Mouse (Mus musculus): Measurements from ENCODE around the gene Nap1l3. TPM values are rescaled to one million over a fixed set of nuclear protein-coding genes. Genes with fewer than 3 reads are reported as not detected.
A peak's percentile ranks its signal among the peaks of the same experiment; 100 is the strongest.

Gene Nap1l3
- polyA plus RNA-seq (2015; fragmentation: Nextera tagmentation; extraction: Ambion mirVana) = 24.2 and 29.0 TPM in 2 replicates

DNA sequence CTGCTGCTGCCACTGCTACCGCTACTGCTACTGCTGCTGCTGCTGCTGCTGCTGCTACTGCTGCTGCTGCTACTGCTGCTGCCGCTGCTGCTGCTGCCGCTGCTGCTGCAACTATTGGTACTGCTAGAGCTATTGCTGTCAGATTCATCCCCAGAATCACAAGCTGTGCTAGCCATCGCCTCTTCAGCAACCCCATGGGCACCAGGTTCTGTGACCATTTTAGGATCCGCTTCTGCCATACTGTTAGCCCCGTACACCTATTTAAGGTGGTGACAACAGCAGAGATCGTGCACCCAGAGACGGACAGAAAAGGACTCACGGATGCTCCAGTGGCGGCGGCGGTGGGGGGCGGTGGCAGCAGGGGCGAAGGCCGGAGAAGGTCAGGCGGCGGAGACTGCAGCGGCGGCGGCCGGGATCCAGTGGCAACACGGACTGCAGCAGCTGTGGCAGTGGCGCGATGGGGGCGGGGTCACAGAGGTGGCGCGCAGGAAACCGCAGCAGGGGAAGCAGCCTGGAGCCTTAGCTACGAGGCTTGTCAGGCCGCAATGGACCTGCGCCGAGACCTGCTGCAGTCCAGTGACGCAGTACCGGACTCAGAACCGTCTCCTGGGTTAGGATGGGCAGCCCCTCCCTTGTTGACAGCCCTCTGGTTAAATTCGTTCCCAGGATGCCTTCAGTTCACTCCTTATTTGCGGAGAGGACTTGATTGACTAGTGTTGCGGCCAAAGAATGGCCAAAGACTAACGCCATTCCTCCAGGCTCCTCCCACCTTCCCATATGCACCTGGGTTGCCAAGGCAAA, at the start of gene Nap1l3:
Gene Nap1l3, minus strand, starts transcription at position 621 of the 801 bp plus-strand sequence.
- WGBS = 14% methylated on average over 39 of the region's 39 CpGs
- Histone ChIP-seq H3K9me3 (no peaks in the 10 kb centered on the region), H3K4me2 (replicated peaks) (peak within 1 kb of the TSS; percentile 47), H3K9ac (replicated peaks) (peak within 1 kb of the TSS; percentile 58), H3K4me3 (peak within 1 kb of the TSS; percentile 62), H3K27me3 (no peaks in the 10 kb centered on the region), H3K4me1 (no peaks in the 10 kb centered on the region), H3K36me3 (no peaks in the 10 kb centered on the region), H3K27ac (replicated peaks) (peak within 1 kb of the TSS; percentile 77)
- ATAC-seq (replicated peaks) = peak; percentile 98

DNA sequence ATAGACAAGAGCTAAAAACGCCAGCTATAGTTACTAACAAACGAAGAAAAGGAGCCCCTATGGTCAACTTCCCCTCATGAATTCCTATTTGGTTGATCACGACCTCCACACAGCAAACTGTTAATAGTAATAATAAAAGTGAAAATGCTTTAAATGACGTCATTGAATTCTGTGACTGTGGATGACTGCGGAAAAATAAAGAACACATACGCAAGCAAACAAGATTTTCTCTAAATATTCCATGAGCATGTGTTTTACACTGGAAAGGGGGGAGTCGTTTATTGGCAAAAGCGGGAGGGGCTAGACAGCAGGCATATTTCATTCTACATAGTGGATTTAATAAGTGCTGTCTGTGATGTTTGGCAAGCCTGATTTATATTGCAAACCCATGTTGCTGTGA, 451 bp upstream of the Nap1l3 start:
- H3K27ac ChIP-seq (replicated peaks) = peak overlapping the region; percentile 48
- peak overlapping the region; percentile 62 for H3K4me3 ChIP-seq
- H3K9me3 ChIP-seq = no peaks in the 10 kb centered on the region
- no peaks in the 10 kb centered on the region for H3K27me3 ChIP-seq
- peak overlapping the region; percentile 47 for H3K4me2 ChIP-seq (replicated peaks)
- no peaks in the 10 kb centered on the region for H3K4me1 ChIP-seq
- peak overlapping the region; percentile 24 for H3K9ac ChIP-seq (replicated peaks)
- H3K36me3 ChIP-seq = no peaks in the 10 kb centered on the region
- peak; percentile 39 for ATAC-seq (replicated peaks)
- 17% methylated on average over 8 of the region's 8 CpGs for WGBS

Data from forebrain, embryonic 15.5 days (tissue).